Mouse (Mus musculus): ENCODE data around the gene Cox15.

Gene Cox15

GRCm38 (mm10) chr19:43752489-43753225, at the start of gene Cox15, which contains the start of gene Cutc:
TSS of gene Cox15 (minus strand) at chr19:43753000.
TSS of gene Cutc (plus strand) at chr19:43752996.
- TF ChIP-seq GATA4 (IDR thresholded peaks at IDR 0.05; ENCODE audit: insufficient replicate concordance, low read length): peak; percentile 15; the same call in 1 of the 2 replicates

- TF ChIP-seq GATA4 (IDR thresholded peaks at IDR 0.05; ENCODE audit: insufficient replicate concordance, low read length): no peak
Observed at GRCm38 (mm10) chr19:43801427-43802051, 48.7 kb upstream of the Cox15 start.

GRCm38 (mm10) chr19:43797216-43797615, 44.4 kb upstream of the Cox15 start:
- no peak for TF ChIP-seq GATA4 (IDR thresholded peaks at IDR 0.05; ENCODE audit: insufficient replicate concordance, low read length)

GRCm38 (mm10) chr19:43795511-43795910, 42.7 kb upstream of the Cox15 start:
- no peak for TF ChIP-seq GATA4 (IDR thresholded peaks at IDR 0.05; ENCODE audit: insufficient replicate concordance, low read length)

GRCm38 (mm10) chr19:43793951-43794350, 41.2 kb upstream of the Cox15 start:
- no peak for TF ChIP-seq GATA4 (IDR thresholded peaks at IDR 0.05; ENCODE audit: insufficient replicate concordance, low read length)

GRCm38 (mm10) chr19:43792537-43792936, 39.7 kb upstream of the Cox15 start:
- no peak for TF ChIP-seq GATA4 (IDR thresholded peaks at IDR 0.05; ENCODE audit: insufficient replicate concordance, low read length)

- no peak for TF ChIP-seq GATA4 (IDR thresholded peaks at IDR 0.05; ENCODE audit: insufficient replicate concordance, low read length)
Observed at GRCm38 (mm10) chr19:43789817-43790216, 37.0 kb upstream of the Cox15 start.

- TF ChIP-seq GATA4 (IDR thresholded peaks at IDR 0.05; ENCODE audit: insufficient replicate concordance, low read length): no peak
Observed at GRCm38 (mm10) chr19:43786249-43787026, 33.6 kb upstream of the Cox15 start.

- TF ChIP-seq GATA4 (IDR thresholded peaks at IDR 0.05; ENCODE audit: insufficient replicate concordance, low read length): no peak
Observed at GRCm38 (mm10) chr19:43784761-43785160, 32.0 kb upstream of the Cox15 start.

- peak; percentile 52; the same call in 1 of the 2 replicates for TF ChIP-seq GATA4 (IDR thresholded peaks at IDR 0.05; ENCODE audit: insufficient replicate concordance, low read length)
Observed at GRCm38 (mm10) chr19:43781980-43782379, 29.2 kb upstream of the Cox15 start, which contains the start of gene Abcc2. TSS of gene Abcc2 (plus strand) at chr19:43782192.

GRCm38 (mm10) chr19:43780391-43780790, 27.6 kb upstream of the Cox15 start:
- no peak; the same call in 1 of the 2 replicates for TF ChIP-seq GATA4 (IDR thresholded peaks at IDR 0.05; ENCODE audit: insufficient replicate concordance, low read length)

GRCm38 (mm10) chr19:43777308-43777707, 24.5 kb upstream of the Cox15 start:
- no peak for TF ChIP-seq GATA4 (IDR thresholded peaks at IDR 0.05; ENCODE audit: insufficient replicate concordance, low read length)

- TF ChIP-seq GATA4 (IDR thresholded peaks at IDR 0.05; ENCODE audit: insufficient replicate concordance, low read length): no peak
Observed at GRCm38 (mm10) chr19:43776561-43776960, 23.8 kb upstream of the Cox15 start.

- TF ChIP-seq GATA4 (IDR thresholded peaks at IDR 0.05; ENCODE audit: insufficient replicate concordance, low read length): no peak; the same call in 1 of the 2 replicates
Observed at GRCm38 (mm10) chr19:43775433-43775832, 22.6 kb upstream of the Cox15 start.

- TF ChIP-seq GATA4 (IDR thresholded peaks at IDR 0.05; ENCODE audit: insufficient replicate concordance, low read length): no peak
Observed at GRCm38 (mm10) chr19:43772311-43772710, 19.5 kb upstream of the Cox15 start.

All from liver, adult (tissue).